Mouse (Mus musculus) heart, embryonic 12.5 days (tissue): ENCODE data around the gene Scyl1. TPM values are rescaled to one million over a fixed set of nuclear protein-coding genes. Genes with fewer than 3 reads are reported as not detected.

Experiments
- ATAC-seq: fragments of 200-750 bp; cut with Nextera tagmentation; 2 replicates; pipeline ENCODE4 v1.8.0; 2017; ENCODE audit warnings: moderate TSS enrichment, moderate library complexity; ENCODE audit not compliant: insufficient number of reproducible peaks, low FRiP score
- H3K27ac ChIP-seq: fragments of 300-500 bp; sonication (generic); 2 replicates; pipeline ENCODE4 v1.5.1; 2016; ENCODE audit warnings: mild to moderate bottlenecking, moderate library complexity; ENCODE audit not compliant: poor library complexity, severe bottlenecking
- H3K27me3 ChIP-seq: fragments of 300-500 bp; sonication (generic); replicated peaks from 2 replicates; pipeline ENCODE4 v1.6.1; 2016; ENCODE audit warnings: mild to moderate bottlenecking, moderate library complexity
- H3K36me3 ChIP-seq: fragments of 300-500 bp; sonication (generic); 2 replicates; pipeline ENCODE4 v1.6.1; 2016; ENCODE audit warnings: mild to moderate bottlenecking, moderate library complexity
- H3K4me1 ChIP-seq: fragments of 300-500 bp; sonication (generic); replicated peaks from 2 replicates; pipeline ENCODE4 v1.6.1; 2016; ENCODE audit warnings: mild to moderate bottlenecking
- H3K4me2 ChIP-seq: fragments of 300-500 bp; sonication (generic); 2 replicates; pipeline ENCODE4 v1.6.1; 2016; ENCODE audit warnings: mild to moderate bottlenecking, moderate library complexity
- H3K4me3 ChIP-seq: fragments of 300-500 bp; sonication (generic); 2 replicates; pipeline ENCODE4 v1.5.1; 2016; ENCODE audit warnings: mild to moderate bottlenecking
- H3K9ac ChIP-seq: fragments of 300-500 bp; sonication (generic); 2 replicates; pipeline ENCODE4 v1.6.1; 2016; ENCODE audit warnings: mild to moderate bottlenecking, moderate library complexity
- H3K9me3 ChIP-seq: fragments of 300-500 bp; sonication (generic); replicated peaks from 2 replicates; pipeline ENCODE4 v1.6.1; 2016; ENCODE audit warnings: mild to moderate bottlenecking, moderate library complexity
- WGBS: fragments of 180-500 bp; shearing (Covaris S2); methylation state at CpG from one replicate; pipeline ENCODE4 v1.1.7; 2016; 5-methylcytosine and 5-hydroxymethylcytosine counted together
- polyA plus RNA-seq: library from polyadenylated mRNA; unstranded; fragments of >200 nt; fragmentation: Nextera tagmentation; extraction: Ambion mirVana; gene quantifications from 2 replicates; pipeline ENCODE4 v1.2.1, GENCODE M21; 2016

The Scyl1 gene
- polyA plus RNA-seq, 1 experiment from 2014 or later: 68.9 TPM

DNA sequence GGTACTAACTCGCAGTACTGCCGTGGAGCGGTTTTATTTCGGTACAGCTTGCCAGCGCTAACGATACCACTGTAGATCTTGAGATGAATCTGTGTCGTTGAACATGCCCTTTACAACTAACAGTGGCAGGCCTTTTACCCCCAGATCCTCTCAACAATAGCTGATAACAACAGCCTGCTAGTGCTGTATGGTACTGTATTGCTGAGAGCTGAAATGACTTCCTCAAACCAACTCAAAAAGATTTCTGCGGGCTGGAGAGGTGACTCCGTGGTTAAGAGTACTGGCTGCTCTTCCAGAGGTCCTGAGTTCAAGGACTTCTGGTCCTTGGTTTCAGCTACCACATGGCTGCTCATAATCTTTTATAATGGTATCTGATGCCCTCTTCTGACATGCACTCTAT lies 36.9 kb downstream of the Scyl1 start:
- Histone ChIP-seq H3K4me3 (no peak overlapping the region), H3K9me3 (no peaks in the 10 kb centered on the region), H3K4me2 (no peak overlapping the region), H3K36me3 (peaks cover 4% of the 10 kb centered on the region; the same call in 1 of the 2 replicates), H3K9ac (no peak overlapping the region), H3K27me3 (peaks cover 26% of the 10 kb centered on the region), H3K4me1 (peaks cover 22% of the 10 kb centered on the region), H3K27ac (no peak overlapping the region)
- WGBS: 71% methylated on average over 9 of the region's 9 CpGs
- ATAC-seq: no peak

DNA sequence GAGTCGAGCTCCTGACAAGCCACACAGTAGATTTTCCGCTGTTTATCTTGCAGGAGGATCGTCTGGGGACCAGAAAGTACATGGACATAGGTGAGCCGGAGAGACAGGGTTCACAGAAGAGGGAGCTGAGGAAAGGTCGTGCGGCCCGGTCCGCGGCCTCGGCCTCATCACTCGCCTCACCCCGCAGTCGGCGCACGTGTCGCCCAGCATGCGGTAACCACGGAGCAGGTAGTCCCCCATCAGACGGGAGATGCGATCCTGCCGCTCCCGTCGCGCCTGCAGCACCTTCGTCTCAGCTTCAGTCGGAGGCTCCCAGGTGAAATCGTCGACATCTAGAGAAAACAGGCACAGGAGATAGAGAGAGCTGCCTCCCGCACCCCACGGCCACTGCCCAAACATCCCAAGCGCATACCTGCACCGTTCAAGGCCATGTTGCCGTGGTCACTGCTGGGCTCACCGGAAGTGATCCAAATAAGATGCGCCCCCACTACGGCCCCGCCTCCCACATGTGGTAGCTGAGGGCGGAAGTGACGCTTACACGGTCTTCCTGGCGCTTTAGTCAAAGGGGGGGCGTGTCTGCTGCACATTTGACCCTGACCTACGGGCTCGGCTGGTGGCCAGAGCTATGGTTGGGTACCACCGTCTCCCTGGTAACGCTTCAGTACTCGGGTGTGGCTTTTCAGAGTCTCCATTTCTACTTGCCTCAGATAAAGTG lies 39.8 kb downstream of the Scyl1 start:
- H3K27me3 ChIP-seq: peaks cover 14% of the 10 kb centered on the region
- H3K9me3 ChIP-seq: no peaks in the 10 kb centered on the region
- peaks cover 4% of the 10 kb centered on the region; the same call in 1 of the 2 replicates for H3K36me3 ChIP-seq
- under 1% methylated on average over 47 of the region's 47 CpGs for WGBS
- H3K4me3 ChIP-seq: peak overlapping the region; percentile 85
- peak overlapping the region; percentile 98 for H3K4me2 ChIP-seq
- ATAC-seq: peak; percentile 80
- peak overlapping the region; percentile 88 for H3K9ac ChIP-seq
- 0 out of 2 replicates have a peak overlapping the region, but pooled peaks have one; percentile 42 for H3K27ac ChIP-seq
- peaks cover 45% of the 10 kb centered on the region for H3K4me1 ChIP-seq

DNA sequence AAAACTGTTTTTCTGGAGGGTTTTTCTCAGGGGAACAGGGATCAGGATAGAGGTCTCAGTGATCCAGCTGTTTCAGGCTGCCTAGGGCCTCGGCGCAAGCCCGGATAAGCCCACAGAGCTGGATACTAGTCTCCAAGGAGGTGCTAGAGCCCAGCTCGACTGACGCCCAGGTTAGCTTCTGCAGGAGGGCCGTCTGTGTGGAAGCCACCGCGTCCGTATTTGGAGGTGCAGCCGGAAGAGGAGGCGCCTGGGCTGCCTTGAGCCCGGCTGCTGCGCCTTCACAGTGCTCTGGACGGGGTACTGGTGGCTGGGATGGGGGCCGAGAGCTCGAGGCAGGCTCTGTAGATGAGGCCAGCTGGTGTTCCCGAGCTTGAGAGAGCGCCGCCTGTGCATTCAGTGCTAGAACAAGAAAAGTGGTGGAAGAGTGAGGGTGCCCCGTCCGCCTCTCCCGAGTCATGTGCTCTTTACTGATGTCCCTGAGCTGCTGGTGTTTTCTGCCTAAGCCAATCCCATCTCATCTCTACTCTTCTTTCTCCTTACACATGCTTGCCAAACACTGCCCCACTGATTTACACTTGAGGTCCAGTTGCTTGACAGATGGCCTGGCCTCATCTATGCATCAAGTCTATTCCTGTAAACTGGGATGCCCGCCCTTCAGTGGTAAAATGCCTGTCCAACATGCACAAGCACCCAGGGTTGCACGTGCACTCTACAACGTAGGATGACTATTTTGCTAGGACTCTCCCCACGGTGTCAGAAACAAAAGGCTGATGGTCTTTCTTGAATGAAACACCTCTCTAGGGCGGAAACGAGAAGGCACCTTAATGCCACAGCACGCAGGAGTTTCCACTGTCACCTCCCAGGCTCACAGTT lies 40.7 kb downstream of the Scyl1 start:
- no peak for ATAC-seq
- Histone ChIP-seq H3K4me1 (peaks cover 47% of the 10 kb centered on the region), H3K4me3 (peak overlapping the region; percentile 85), H3K9me3 (no peaks in the 10 kb centered on the region), H3K27ac (no peak overlapping the region), H3K9ac (peak overlapping the region; percentile 88), H3K36me3 (peaks cover 4% of the 10 kb centered on the region; the same call in 1 of the 2 replicates), H3K27me3 (peaks cover 7% of the 10 kb centered on the region; the same call in 1 of the 2 replicates), H3K4me2 (peak overlapping the region; percentile 98)
- 72% methylated on average over 29 of the region's 29 CpGs for WGBS

DNA sequence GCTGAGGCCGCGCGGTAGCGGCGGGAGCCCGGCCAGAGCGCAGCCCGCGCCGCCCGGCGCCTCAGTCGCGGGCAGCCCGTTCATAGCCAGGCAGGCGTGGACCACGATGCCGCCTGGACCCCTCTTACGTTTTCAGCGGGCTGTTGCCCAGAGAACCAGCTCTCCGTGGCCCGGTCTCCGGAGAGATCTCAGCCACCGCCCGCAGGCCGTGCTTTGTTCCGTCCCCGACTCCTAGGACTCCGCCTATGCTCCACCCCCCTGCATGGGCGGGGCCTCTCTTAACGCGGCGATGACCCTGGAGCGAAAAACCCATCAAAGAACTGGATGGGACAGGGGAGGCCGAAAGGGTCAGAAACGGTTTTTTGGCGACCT lies 41.8 kb downstream of the Scyl1 start, which contains the start of gene Fam89b:
Gene Fam89b, minus strand, starts transcription at position 210 of the 372 bp plus-strand sequence.
- H3K4me2 ChIP-seq: peak within 1 kb of the TSS; percentile 98
- H3K36me3 ChIP-seq: peaks cover 4% of the 10 kb centered on the region; the same call in 1 of the 2 replicates
- peak within 1 kb of the TSS; percentile 89 for H3K9ac ChIP-seq
- H3K4me3 ChIP-seq: peak within 1 kb of the TSS; percentile 85
- H3K9me3 ChIP-seq: no peaks in the 10 kb centered on the region
- peak within 1 kb of the TSS; percentile 81 for H3K27ac ChIP-seq
- under 1% methylated on average over 37 of the region's 37 CpGs for WGBS
- ATAC-seq: peak; percentile 76
- peaks cover 58% of the 10 kb centered on the region for H3K4me1 ChIP-seq
- H3K27me3 ChIP-seq: peaks cover 4% of the 10 kb centered on the region; the same call in 1 of the 2 replicates

DNA sequence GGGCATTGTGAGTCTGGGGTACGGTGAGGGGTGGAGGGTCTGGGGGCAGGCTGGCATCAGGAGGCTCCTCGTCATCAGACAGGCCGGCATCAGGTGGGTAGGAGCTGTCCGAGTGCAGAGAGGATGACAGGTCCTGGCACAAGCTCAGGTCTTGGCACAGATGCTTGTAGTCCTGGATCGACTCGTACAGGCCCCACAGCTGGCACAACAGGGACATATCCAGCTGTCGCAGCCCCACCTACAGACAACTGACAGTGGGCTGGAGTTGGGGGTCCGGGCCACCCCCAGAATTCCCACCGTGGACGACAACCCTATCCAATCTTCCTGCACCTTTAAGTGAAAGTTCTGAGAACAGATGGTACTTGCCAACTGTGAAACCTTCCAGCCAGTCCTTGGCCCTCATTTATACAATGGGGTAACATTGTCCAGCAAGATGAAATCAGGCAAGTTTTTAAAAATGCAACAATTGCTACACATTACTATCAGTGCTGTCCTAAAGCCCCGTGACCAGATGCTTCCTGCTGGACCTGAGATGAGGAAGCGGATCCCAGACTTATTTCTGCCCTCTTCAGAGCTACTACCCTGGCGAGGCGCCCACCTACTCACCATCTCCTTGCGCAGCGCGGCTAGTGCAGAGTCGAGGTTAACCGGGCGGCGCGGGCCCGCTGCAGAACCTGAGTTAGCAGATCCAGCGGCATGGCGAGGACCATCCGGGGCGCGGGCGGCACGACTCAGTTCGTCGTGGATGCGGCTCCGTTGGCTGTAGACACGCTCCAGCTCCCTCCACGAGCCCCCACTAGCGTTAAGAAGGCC lies 42.4 kb downstream of the Scyl1 start:
- peak overlapping the region; percentile 81 for H3K27ac ChIP-seq
- 9% methylated on average over 37 of the region's 37 CpGs for WGBS
- peak overlapping the region; percentile 80 for H3K4me3 ChIP-seq
- peaks cover 64% of the 10 kb centered on the region for H3K4me1 ChIP-seq
- peaks cover 9% of the 10 kb centered on the region for H3K36me3 ChIP-seq
- H3K9ac ChIP-seq: peak overlapping the region; percentile 89
- H3K4me2 ChIP-seq: peak overlapping the region; percentile 89
- no peaks in the 10 kb centered on the region for H3K9me3 ChIP-seq
- H3K27me3 ChIP-seq: no peaks in the 10 kb centered on the region
- ATAC-seq: no peak

DNA sequence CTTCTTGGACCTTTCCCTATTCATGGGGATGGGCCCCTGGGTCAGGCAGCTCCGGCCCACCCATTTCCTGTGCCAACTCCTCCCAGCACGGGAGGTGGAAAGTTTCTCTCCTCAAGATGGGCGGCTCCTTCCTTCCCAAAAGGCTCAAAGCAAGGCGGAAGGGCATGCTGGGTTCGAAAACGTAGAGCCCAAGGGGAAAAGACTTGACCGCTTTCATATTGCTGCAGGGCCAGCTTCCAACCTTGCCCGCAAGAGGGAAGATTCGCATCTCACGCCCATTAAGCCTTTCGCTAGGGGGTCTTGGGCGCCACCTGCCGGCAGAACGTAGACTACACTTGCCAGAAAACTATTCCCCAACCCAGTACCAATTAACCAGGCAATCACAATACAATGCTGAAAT lies 43.5 kb downstream of the Scyl1 start:
- H3K4me1 ChIP-seq: peaks cover 75% of the 10 kb centered on the region

DNA sequence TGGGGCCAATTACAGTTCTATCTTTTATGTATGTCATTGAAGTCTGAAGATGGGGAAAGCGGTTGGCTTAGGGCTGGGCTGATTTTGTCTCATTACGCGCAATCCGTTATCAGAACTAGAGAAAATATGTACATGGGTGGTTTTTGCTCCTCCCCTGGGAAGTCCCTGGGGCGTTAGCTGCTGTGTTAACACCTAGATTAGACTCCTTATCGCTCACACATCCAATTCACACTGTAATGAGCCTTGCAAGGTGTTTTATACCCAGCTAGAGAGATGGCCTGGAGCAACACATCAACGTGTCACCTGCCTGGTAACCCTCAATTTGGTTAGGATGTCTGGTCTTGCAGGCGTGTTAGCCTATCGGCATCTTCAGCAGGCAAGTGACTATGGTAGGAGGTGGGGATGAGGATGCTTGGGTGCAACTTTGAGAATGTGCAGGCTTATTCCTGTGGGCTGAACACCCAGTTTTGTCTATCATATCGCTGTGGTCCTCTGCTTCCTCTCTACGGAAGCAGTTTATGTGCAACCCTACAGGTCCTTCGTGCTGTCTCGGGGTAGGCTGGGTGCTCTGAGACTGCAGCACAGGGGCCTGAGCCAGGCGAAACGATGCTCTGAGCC lies 44.1 kb downstream of the Scyl1 start:
- Histone ChIP-seq H3K4me3 (peak overlapping the region; percentile 80), H3K4me1 (peaks cover 75% of the 10 kb centered on the region), H3K4me2 (peak overlapping the region; percentile 89), H3K27ac (peak overlapping the region; percentile 53), H3K27me3 (no peaks in the 10 kb centered on the region), H3K9me3 (no peaks in the 10 kb centered on the region), H3K36me3 (peaks cover 26% of the 10 kb centered on the region), H3K9ac (peak overlapping the region; percentile 48)
- WGBS: 59% methylated on average over 15 of the region's 15 CpGs
- no peak for ATAC-seq

More for the DNA sequence above, 43.5 kb downstream of the Scyl1 start:
- ATAC-seq: no peak
- Histone ChIP-seq H3K4me3 (peak overlapping the region; percentile 80), H3K4me2 (peak overlapping the region; percentile 89), H3K27ac (peak overlapping the region; percentile 53; the same call in 1 of the 2 replicates), H3K9ac (peak overlapping the region; percentile 48), H3K36me3 (peaks cover 20% of the 10 kb centered on the region), H3K9me3 (no peaks in the 10 kb centered on the region), H3K27me3 (no peaks in the 10 kb centered on the region)
- 2% methylated on average over 14 of the region's 14 CpGs for WGBS

DNA sequence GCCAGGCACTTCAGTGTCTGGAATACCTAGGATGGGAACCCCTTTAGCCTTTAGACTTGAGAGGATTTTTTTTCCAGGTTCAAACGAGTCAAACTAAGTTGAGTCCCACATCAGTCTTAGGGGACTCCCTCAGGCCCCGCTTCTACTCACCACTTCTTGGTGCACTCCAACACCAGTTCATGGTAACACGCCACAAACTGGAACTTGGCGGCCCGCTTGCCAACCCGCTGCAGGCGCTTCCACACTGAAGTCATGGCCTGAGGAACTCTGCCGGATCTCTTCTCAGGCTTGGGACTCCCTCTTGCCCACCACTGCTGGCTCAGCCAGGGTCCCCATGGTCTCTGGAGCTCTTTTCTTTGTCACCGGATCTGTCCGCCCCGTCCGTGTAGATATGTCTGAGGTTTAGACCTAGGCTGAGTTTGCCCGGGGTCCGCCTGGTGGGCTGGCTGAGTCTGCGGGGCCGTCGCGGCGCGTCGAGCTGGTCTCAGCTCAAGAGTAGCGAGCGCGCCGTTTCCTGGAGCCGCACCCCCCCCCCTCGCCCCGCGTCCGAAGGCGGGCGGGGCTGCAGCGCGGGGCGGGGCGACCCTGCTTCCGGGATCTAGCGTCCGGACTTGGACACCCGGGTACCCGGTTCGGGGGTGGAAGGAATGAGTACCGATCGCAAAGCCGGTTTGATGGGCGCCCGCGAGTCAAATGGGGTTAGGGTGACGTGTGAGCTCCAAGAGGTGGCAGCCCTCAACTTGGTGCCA lies 45.3 kb downstream of the Scyl1 start, which contains the start of gene Ehbp1l1:
Gene Ehbp1l1, minus strand, starts transcription at position 551 of the 749 bp plus-strand sequence.
- WGBS: 3% methylated on average over 49 of the region's 49 CpGs
- Histone ChIP-seq H3K4me2 (peak within 1 kb of the TSS; percentile 89), H3K9me3 (no peaks in the 10 kb centered on the region), H3K4me1 (peaks cover 68% of the 10 kb centered on the region), H3K4me3 (peak within 1 kb of the TSS; percentile 80), H3K36me3 (peaks cover 38% of the 10 kb centered on the region), H3K27ac (peak within 1 kb of the TSS; percentile 97), H3K9ac (peak within 1 kb of the TSS; percentile 90), H3K27me3 (no peaks in the 10 kb centered on the region)
- ATAC-seq: peak; percentile 58

DNA sequence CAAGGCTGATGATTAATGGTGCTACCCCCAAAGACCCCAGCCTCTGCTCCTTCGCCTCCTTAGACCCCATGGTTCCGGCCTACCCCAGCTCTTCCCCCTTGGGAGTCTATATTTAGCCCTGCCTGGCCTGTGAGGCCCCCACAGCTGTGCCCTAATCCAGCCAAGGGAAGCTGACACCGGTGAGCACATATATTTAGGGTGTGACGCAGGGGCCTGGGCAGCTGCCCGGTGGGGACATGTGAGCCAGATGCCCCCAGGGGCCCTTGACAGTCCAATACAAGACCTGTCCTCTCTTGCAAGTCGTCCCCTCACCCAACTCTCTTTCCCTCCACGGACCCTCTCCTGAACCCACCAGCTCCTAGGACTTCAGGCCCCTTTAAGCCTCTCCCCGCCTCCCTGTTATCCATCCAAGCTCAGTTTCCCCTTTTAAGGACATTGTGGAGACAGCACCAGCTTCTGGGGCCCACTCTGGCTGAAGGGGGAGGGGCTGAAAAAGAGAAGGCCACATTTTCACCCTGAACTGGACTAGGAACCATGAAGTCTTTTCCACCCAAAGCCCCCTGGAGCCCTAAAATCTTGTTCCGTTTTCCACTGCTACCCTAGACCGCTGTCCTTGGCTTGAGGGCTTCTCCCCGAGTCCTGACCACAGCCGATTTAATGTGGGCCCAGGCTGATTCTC lies 46.1 kb downstream of the Scyl1 start:
- Histone ChIP-seq H3K36me3 (peaks cover 42% of the 10 kb centered on the region), H3K27me3 (no peaks in the 10 kb centered on the region), H3K4me1 (peaks cover 60% of the 10 kb centered on the region), H3K27ac (peak overlapping the region; percentile 97), H3K4me2 (peak overlapping the region; percentile 89), H3K9me3 (no peaks in the 10 kb centered on the region), H3K4me3 (peak overlapping the region; percentile 80), H3K9ac (peak overlapping the region; percentile 90)
- 24% methylated on average over 12 of the region's 12 CpGs for WGBS
- peak; percentile 51 for ATAC-seq
